17 mouse cellular contexts compared by ENCODE assay signal in the genomic region with DNA sequence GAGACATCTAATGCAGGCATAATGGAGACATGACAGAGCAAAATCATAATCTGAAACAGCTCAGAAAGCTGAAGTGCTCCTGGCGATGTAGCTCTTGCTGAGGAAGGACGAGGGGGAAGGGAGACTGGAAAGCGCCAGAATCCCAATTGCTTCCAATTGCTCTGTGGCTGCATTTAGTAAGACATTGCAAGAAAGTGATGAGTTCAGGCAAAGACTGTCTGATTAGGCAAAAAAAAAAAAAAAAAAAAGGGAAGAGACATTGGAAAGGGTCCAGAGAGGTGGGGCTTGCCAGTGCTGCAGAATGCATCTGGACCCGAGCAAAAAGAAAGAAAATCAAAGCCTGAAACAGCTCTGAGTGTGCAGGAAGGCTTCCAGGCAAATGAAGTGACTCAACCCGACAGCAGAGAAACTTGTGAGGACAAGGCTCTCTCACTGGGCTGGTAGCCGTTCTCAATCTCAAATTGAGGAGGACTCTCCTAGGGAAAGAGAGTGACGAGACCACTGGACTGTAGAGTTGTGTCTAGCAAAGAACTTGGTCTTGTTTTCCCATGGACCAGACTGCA.
DNase-seq lines count a peak whose midpoint lies in the region; ATAC-seq lines count a peak whose summit lies in the region.
"Had no signal": no experiment of that assay in that cellular context is flagged by ENCODE, and none has a peak within 500 bp of the region (broad histone marks: within the 10 kb centered on the region; RNA-seq: fewer than 3 reads in every experiment).

No protein-coding gene starts in this region.

- no peak for DNase-seq in frontal cortex, postnatal 10 days (ENCODE audit: low spot score in 2 of 2)
- no peak for DNase-seq in lung, adult 18-20 months
- peak; percentile 42 for DNase-seq in Muller cell, postnatal 12 days (ENCODE audit: inconsistent ontology term)
- DNase-seq in frontal cortex, postnatal 36 days (ENCODE audit: low spot score in 2 of 2), result peak; percentile 19 to 30
- no peak for DNase-seq in spleen, postnatal 10 days (ENCODE audit: low spot score in 2 of 2)
- DNase-seq: cerebellum, postnatal 14 days; heart, adult 18-20 months; lung, postnatal 14 days had no signal

- no peaks in the 10 kb centered on the region for H3K36me3 ChIP-seq in lung, embryonic 15.5 days
- H3K36me3 ChIP-seq: embryonic facial prominence, embryonic 12.5 days; G1E; hindbrain, embryonic 13.5 days; limb, embryonic 15.5 days; midbrain, embryonic 12.5 days had no signal

- H3K9me3 ChIP-seq in lung, embryonic 15.5 days, result no peaks in the 10 kb centered on the region
- H3K9me3 ChIP-seq: embryonic facial prominence, embryonic 12.5 days; hindbrain, embryonic 13.5 days; limb, embryonic 15.5 days; midbrain, embryonic 12.5 days had no signal

- no peaks in the 10 kb centered on the region for H3K4me1 ChIP-seq in lung, embryonic 15.5 days
- H3K4me1 ChIP-seq: embryonic facial prominence, embryonic 12.5 days; hindbrain, embryonic 13.5 days; limb, embryonic 15.5 days; midbrain, embryonic 12.5 days had no signal

- no peaks in the 10 kb centered on the region for H3K27me3 ChIP-seq in lung, embryonic 15.5 days
- H3K27me3 ChIP-seq: embryonic facial prominence, embryonic 12.5 days; hindbrain, embryonic 13.5 days; limb, embryonic 15.5 days; midbrain, embryonic 12.5 days had no signal

- WGBS in lung, embryonic 15.5 days, result 38% methylated on average over 7 of the region's 7 CpGs

- no peak overlapping the region for H3K4me3 ChIP-seq in lung, embryonic 15.5 days
- H3K4me3 ChIP-seq: embryonic facial prominence, embryonic 12.5 days; hindbrain, embryonic 13.5 days; limb, embryonic 15.5 days; midbrain, embryonic 12.5 days had no signal

- H3K9ac ChIP-seq in lung, embryonic 15.5 days, result no peak overlapping the region
- H3K9ac ChIP-seq: embryonic facial prominence, embryonic 12.5 days; hindbrain, embryonic 13.5 days; limb, embryonic 15.5 days; midbrain, embryonic 12.5 days had no signal

- no peak overlapping the region for H3K4me2 ChIP-seq in lung, embryonic 15.5 days
- H3K4me2 ChIP-seq: embryonic facial prominence, embryonic 12.5 days; hindbrain, embryonic 13.5 days; limb, embryonic 15.5 days; midbrain, embryonic 12.5 days had no signal

- ATAC-seq in frontal cortex, adult (ENCODE audit: low TSS enrichment), result peak; percentile 94
- peak; percentile 53; the same call in 1 of the 2 replicates for ATAC-seq in lung, embryonic 15.5 days (ENCODE audit: borderline replicate concordance, extremely low read depth, low FRiP score, low TSS enrichment)
- ATAC-seq: intestine, embryonic 16.5 days had no signal

- peak overlapping the region; percentile 15; the same call in 1 of the 2 replicates for H3K27ac ChIP-seq in lung, embryonic 15.5 days
- H3K27ac ChIP-seq: embryonic facial prominence, embryonic 12.5 days; hindbrain, embryonic 13.5 days; kidney, postnatal 0 days; limb, embryonic 15.5 days; midbrain, embryonic 12.5 days had no signal

Comparison
In these comparisons a context has a peak if more than half of its experiments do, and no peak if none do; other contexts are left out.
1. DNase-seq: peak in Muller cell, postnatal 12 days (single experiment) and frontal cortex, postnatal 36 days (2 of 2); none in frontal cortex, postnatal 10 days (0 of 2), lung, adult 18-20 months (0 of 2) and spleen, postnatal 10 days (0 of 2).